Mouse (Mus musculus) right cerebral cortex, postnatal 4 days (tissue): ENCODE data around the gene Wnt10b.
A peak's percentile ranks its signal among the peaks of the same experiment; 100 is the strongest.

ENCODE experiments used
- DNase-seq: peaks from one replicate; pipeline ENCODE4 v3.0.0-alpha.2; 2022

The Wnt10b gene

GRCm38 (mm10) chr15:98796803-98797595 lies 19.0 kb upstream of the Wnt10b start:
- no peak for DNase-seq

GRCm38 (mm10) chr15:98793141-98793698 lies 15.3 kb upstream of the Wnt10b start:
- DNase-seq: no peak

GRCm38 (mm10) chr15:98792233-98793020 lies 14.5 kb upstream of the Wnt10b start:
- DNase-seq: peak; percentile 48

GRCm38 (mm10) chr15:98791771-98792170 lies 13.8 kb upstream of the Wnt10b start:
- no peak for DNase-seq

GRCm38 (mm10) chr15:98791221-98791620 lies 13.3 kb upstream of the Wnt10b start:
- no peak for DNase-seq

GRCm38 (mm10) chr15:98790761-98791160 lies 12.8 kb upstream of the Wnt10b start:
- no peak for DNase-seq

GRCm38 (mm10) chr15:98789661-98790535 lies 11.9 kb upstream of the Wnt10b start, which contains the start of gene Wnt1:
Gene Wnt1, plus strand, starts transcription at chr15:98789857.
- DNase-seq: peak; percentile 61

GRCm38 (mm10) chr15:98788972-98789660 lies 11.2 kb upstream of the Wnt10b start:
- DNase-seq: no peak

- no peak for DNase-seq
Observed at GRCm38 (mm10) chr15:98787930-98788329, 10.0 kb upstream of the Wnt10b start.

- peak; percentile 54 for DNase-seq
Observed at GRCm38 (mm10) chr15:98785744-98786143, 7.8 kb upstream of the Wnt10b start.

- no peak for DNase-seq
Observed at GRCm38 (mm10) chr15:98781166-98781565, 3.2 kb upstream of the Wnt10b start.

GRCm38 (mm10) chr15:98780573-98780972 lies 2.6 kb upstream of the Wnt10b start:
- DNase-seq: no peak

- DNase-seq: no peak
Observed at GRCm38 (mm10) chr15:98780075-98780474, 2.1 kb upstream of the Wnt10b start.

GRCm38 (mm10) chr15:98778806-98779205 lies 856 bp upstream of the Wnt10b start:
- no peak for DNase-seq

- no peak for DNase-seq
Observed at GRCm38 (mm10) chr15:98778191-98778770, 331 bp upstream of the Wnt10b start.

- no peak for DNase-seq
Observed at GRCm38 (mm10) chr15:98777005-98777616, 839 bp downstream of the Wnt10b start.

- DNase-seq: no peak
Observed at GRCm38 (mm10) chr15:98776280-98777004, 1.5 kb downstream of the Wnt10b start.

GRCm38 (mm10) chr15:98775533-98775932 lies 2.4 kb downstream of the Wnt10b start:
- DNase-seq: no peak

GRCm38 (mm10) chr15:98774096-98774495 lies 3.9 kb downstream of the Wnt10b start:
- DNase-seq: no peak

- no peak for DNase-seq
Observed at GRCm38 (mm10) chr15:98772511-98773211, 5.3 kb downstream of the Wnt10b start.
